Mouse (Mus musculus) adrenal gland, adult 18-20 months (tissue): ENCODE results near the gene Kcna1. TPM values are rescaled to one million over a fixed set of nuclear protein-coding genes. Genes with fewer than 3 reads are reported as not detected.

ENCODE experiments used
- DNase-seq, 2 experiments: peaks; one replicate each; pipeline ENCODE4 v3.0.0; 2021 to 2022; ENCODE audit warnings: low spot score in 2 of 2
- long read RNA-seq, 2 experiments: library from polyadenylated mRNA; stranded (forward); transcript quantifications; one replicate each; pipeline ENCODE4 v2.0.0; 2021
- total RNA-seq, 2 experiments: library from RNA; stranded (reverse); gene quantifications; 1 replicate in 1 of 2; 2 replicates in 1 of 2; pipeline ENCODE4 v1.2.3; 2021

Kcna1 gene
- 1 to 10 TPM in 1 of 2 experiments, under 1 TPM in 1; 0.83 to 2.2 TPM for total RNA-seq
- long read RNA-seq, experiment 1, result 0 reads
- long read RNA-seq, experiment 2, partial matches to known transcripts, result 0 of 1 reads
- long read RNA-seq, experiment 2, other reads (novel, unspliced or antisense), result 0 of 1 reads

- no peak for DNase-seq
Observed at GRCm38 (mm10) chr6:126646381-126646780, at the start of gene Kcna1. TSS of gene Kcna1 (minus strand) at chr6:126646384.

DNA sequence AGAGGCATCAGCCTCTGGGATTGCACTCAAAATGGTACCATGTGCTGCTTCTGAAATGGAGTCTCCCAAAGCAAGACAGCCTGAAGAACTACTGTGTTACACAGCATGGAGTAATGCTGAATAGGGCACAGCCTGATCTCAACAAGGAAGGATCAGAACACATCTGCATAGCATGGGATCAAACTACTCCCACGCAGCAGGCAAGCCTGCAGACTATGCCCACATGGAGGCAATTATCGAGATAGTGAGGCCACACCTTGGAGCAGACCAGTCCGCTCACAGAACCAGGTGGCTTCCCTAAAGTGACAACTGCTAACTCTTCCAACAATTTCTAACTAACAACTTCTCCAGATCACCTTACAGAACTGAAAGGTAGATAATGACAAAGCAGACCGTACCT is 40.9 kb upstream of the Kcna1 start:
- no peak for DNase-seq

DNA sequence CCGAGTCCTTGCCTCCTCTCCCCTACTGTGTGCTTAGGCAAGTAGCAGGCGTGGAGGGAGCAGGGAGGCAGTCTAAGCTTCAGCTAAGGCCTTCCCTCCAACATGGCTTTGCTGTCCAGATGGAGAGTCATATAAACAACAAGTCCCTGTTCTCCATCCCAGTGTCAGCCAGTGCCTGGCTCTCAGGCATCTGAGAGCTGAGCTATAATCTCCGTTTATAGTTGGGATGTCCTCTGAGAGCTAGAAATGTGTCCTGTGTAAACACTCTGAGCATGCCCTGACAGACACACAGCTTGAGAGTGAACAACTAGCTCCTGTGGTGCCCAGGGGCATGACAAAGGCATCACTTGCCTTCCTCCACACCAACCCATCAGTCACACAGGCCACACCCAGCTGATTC is 39.0 kb upstream of the Kcna1 start:
- DNase-seq, result no peak

GRCm38 (mm10) chr6:126678961-126679360 is 32.8 kb upstream of the Kcna1 start:
- DNase-seq, result no peak

DNA sequence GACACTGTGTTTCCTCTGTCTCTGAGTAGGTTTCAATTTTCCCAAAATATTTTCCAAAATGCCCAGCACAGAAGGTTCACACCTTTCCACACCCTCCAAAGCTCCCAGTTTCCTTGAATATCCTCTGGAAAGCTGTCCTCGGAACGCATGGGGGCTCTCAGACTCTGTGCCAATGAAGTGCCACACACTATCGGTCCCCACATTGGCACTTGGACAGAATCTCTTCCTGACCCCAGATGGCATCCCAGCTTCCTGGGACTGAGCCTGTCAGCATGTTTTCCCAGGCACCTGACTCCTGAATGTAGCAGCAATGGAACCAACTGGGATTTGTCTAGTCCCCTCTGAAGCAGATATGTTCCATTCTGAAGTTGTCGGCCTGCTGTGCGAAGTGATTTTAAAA is 20.8 kb upstream of the Kcna1 start:
- no peak for DNase-seq

- no peak for DNase-seq
Observed at GRCm38 (mm10) chr6:126666091-126666490, 19.9 kb upstream of the Kcna1 start.

DNA sequence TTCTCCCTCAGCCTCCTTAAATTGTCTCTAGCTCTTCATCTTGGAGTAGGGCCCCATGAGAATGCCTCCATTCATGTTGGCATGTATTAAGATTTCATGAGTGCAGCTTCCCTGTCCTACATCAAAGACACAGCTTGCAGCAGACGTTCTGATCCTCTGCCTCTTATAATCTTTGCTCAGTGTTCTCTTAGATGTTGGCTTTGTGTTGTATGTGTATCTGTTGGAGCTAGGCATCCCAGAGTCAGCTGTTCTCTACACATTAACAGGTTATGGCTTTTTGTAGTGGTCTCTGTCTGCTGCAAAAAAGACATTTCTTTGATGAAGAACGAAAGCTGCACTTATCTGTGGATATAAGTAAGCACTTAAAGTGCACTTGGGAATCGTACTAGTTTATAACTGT is 18.4 kb upstream of the Kcna1 start:
- no peak for DNase-seq

- DNase-seq, result no peak
Observed at GRCm38 (mm10) chr6:126657646-126658394, 11.6 kb upstream of the Kcna1 start.

- DNase-seq, result no peak
Observed at GRCm38 (mm10) chr6:126653561-126653960, 7.4 kb upstream of the Kcna1 start.

GRCm38 (mm10) chr6:126645644-126646358 is 383 bp downstream of the Kcna1 start:
- DNase-seq, result no peak

DNA sequence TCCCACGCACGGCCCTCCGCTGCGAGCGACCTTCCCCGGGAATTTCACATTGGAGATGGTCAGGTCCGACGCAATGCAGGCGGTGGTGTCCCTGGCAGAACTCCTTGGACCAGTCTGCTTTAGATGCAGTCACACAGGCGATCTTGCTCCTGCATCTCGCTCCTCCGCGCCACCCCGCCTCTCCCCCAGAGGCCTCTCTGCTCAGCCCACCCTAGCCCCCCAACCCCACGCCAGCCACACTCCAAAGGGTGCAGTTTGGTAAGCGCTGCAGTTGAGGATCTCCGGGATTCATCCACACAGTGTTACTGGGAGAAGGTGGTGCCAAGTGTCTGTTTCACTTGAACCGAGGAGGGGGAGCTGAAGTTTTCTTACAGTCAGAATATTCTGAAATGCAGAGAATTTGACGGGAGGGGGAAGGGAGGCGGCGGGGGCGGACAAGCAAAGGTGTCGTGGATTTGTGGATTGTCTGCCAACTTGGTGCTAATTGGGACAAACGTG is 1.1 kb downstream of the Kcna1 start:
- DNase-seq, result no peak

DNA sequence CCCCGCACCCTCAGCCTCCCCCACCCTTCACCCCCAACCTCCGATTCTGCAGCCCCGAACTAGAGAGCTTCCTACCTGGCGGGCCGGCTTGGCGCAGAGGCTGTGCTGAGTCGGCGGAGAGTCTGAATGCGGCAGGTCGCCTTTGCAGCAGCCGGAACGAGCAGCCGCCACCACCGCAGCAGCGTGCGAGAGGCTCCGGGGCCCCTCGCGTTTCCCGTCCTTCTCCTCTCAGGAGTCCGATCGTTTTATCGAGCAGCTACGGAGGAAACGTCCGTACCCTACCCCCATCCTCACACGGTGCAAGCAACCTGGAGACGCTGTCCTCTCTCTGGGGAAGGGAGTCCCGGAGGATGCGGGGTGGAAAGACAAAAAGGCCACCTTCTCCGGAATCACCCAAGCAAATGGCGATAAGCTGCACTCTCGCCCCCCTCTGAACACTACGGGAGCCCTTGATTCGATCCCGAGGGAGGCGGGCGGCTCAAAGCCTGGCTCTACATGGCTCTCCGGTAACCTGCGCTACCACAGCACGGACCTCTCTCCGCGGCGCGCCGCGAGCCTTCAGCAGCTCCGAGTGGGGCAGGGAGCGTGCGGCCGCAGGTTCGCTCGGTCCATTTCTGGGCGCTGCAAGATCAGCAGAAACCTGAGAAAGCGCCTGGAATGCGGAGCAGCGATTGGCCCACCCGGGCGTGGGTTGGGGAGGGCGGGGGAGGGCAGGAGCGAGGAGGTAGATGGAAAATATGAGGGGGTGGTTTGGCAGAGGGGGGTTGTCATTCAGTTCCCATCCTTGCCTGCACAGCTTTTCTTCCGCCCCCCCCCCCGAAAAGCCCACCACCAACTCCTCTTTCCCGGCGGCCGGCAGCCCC is 1.8 kb downstream of the Kcna1 start:
- DNase-seq, result no peak

DNA sequence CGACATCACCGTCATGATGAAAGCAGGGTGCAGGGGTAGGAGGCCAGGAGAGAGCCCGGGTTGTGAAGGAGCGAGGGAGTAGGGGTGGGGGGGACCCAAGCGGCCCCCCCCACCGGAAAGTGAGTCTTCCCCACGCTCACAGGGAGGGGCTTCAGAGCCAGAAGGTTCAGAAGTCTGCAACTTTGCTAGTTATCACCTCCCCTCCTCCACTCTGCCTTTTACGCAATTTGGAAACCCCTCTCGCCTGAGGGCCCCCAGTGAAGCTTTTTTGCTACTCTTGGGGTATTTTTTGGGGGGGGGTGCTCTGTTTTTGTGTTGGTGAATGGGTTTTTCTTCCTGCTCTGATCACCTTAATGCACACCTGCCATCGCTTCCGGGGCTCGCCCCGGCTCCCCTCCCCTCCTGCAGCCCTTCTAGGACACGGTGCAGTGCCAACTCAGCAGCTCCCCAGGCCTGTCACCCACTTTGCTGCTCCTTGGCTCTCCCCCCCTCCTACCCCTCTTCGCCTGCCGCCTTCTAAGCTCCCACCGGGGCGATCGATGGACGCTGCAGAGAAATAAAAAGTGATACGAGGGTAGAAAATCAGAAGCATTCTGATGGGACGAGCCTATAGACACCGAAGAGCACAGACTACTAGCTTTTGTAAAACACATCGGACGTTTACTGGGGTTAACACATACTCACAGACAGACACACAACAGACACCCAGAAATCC is 2.7 kb downstream of the Kcna1 start:
- no peak for DNase-seq

DNA sequence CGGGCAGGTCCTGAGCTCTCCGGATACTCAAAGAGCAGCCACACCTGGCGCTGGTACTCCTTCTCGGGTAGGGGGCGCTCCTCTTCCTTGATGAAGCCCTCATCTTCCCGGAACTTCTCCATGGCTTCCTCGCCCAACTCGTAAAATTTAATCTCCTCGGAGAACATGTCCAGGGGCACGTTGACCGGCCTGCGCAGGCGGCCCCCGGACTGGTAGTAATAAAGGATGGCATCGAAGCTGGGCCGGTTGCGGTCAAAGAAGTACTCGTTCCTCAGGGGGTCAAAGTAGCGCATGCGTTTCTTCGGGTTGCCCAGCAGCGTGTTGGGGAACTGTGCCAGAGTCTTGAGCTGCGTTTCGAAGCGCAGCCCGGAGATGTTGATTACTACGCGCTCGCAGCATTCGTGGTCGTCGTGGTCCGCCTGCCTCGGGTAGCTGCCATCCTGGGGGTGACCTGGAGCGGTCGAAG is 3.3 kb downstream of the Kcna1 start:
- DNase-seq, result no peak

- no peak for DNase-seq
Observed at GRCm38 (mm10) chr6:126628451-126628850, 17.7 kb downstream of the Kcna1 start.

DNA sequence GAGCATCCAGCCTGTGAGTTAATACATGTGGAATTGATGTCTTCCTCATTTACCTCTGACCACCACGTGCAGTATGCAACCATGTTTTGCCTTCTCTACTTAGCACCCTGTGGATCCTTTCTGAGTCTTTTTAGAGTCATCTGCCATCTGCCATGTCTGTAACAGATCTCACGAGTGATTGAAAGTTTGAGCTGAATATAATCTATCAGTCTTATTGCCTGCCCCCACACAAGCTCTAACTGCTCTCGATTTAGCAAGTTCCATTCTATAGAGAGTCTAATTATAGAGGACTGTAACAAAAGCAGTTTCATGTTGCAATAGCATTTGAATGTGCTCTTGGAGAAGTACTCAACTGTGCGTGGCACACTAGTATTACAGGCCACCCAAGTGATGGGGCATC is 27.7 kb downstream of the Kcna1 start:
- no peak for DNase-seq

DNA sequence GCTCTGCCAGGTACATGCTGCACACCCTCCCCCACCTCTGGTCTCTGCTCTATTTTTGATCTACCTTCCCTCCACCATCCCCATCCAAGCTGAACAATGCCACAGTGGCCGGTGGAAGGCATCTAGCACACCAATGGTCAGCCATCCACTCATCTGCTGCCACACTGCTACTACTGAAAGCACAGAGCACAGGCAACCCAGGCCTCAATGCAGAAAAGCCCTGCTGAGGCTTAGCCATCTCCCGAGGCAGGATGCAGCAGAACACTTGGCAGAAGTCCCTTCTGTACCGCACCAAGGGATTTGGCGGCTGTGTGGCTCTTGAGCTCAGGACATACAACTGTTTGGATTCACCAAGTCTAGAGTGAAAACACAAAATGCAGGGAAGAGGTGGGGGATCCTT is 35.4 kb downstream of the Kcna1 start:
- DNase-seq, result no peak

DNA sequence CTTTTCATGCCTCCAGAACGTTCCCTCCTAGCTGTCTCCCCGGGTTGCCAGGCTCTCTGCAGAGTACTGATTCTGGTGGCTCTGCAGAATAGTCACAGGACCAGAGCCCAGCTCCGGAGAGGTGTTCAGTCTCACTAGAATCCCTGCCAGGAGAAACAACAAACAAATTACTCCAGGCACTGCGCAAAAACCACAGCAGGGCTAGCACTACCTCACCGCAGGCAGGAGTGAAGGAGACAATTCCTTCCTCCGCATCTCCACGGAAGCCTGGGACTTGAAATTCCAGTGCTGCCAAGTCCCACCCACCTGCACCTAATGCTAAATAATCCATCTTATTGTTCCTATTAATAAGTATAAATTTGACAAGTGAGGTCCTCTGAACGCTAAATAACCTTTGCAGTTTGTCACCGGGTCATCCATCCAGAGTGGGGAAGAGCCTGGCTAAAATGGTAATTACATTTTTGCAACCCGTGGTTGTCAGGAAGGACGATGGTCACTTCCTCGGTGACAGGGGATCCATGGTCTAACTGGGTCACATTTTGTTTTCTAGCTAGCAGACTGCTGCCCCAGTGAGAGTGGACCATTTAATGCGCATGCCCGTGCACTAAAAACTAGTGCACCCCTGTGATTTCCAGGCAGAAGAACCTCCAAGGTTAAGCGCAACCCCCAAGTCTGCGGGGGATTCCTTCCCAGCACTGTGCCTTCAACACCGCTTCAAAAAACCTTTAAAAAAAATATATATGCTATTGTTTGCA is 36.8 kb downstream of the Kcna1 start:
- no peak for DNase-seq

DNA sequence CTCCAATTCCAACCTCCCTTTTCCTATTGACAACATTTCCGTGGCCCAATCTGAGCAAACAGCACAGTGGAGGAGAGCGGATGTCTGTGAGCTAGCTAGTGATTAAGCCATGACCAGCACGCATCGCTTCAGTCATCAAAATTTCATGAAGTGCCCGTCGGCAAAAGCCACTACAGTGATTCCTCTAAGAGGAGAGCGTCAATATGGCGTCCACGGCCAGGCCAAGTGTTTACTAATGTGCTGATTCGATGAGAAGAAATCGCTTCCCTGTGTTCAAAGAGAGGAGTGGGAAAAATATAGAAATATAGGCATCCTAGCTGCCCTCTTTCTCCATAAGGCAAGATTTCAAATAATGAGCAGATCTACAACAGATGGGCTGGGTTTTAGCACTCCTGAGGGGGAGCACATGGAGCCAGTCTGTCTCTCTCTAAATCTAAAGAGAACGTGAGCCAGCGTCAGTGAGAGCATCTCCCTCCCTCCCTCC is 44.3 kb downstream of the Kcna1 start:
- no peak for DNase-seq
